Mouse (Mus musculus) lung, adult 18-20 months (tissue): ENCODE measurements at regions not wholly inside any gene's neighbourhood (a gene's known extent, or its start where the extent isn't known, plus 50 kb on each side); places are given as distances from the start of the nearest gene placed in this dataset.
"Not testable (repeated sequence)": the region's sequence is repeated elsewhere in the genome, so short reads cannot be mapped to it uniquely, and the experiment has no call there.

ENCODE experiments used
- DNase-seq, 2 experiments: peaks; one replicate each; pipeline ENCODE4 v3.0.0; 2022; ENCODE audit warnings: mixed read lengths in 2 of 2

DNA sequence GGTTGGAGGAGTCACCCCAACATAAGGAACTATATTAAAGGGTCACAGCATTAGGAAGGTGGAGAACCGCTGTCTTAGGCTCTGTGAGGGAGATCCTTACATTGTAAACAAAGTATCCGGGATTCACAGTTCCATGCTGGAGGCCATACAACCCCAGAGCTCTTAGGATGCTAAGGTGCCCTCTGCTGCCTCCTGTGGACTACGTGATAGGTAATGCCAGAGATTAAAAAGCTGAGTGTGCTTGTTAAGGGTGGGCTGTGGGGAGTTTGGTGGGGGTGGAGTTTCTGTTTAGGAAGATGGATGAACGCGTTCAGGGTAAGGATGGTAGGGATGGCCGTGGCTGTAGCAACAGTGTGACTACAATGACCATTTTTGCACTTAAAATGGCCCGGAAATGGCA, 148.4 kb upstream of the Ubl3 start:
- no peak for DNase-seq

DNA sequence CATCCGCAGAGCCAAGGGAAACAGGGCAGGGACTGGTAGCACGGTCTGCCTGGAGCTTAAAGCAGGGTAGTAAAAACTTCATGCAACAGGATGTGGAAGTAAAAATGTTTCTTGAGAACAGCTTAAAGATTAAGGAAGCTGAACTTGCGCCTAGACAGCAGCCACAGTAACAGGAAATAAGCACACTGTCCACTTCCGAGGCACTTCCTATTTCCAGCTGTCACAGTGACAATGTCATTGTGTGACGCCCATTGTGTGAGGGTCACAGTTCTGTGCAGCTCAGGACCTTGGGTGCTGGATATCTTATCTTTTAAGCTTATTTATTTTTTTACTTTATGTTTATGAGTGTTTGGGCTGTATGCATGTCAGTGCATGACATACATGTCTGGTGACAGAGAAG, 147.7 kb upstream of the Ubl3 start:
- no peak for DNase-seq

DNA sequence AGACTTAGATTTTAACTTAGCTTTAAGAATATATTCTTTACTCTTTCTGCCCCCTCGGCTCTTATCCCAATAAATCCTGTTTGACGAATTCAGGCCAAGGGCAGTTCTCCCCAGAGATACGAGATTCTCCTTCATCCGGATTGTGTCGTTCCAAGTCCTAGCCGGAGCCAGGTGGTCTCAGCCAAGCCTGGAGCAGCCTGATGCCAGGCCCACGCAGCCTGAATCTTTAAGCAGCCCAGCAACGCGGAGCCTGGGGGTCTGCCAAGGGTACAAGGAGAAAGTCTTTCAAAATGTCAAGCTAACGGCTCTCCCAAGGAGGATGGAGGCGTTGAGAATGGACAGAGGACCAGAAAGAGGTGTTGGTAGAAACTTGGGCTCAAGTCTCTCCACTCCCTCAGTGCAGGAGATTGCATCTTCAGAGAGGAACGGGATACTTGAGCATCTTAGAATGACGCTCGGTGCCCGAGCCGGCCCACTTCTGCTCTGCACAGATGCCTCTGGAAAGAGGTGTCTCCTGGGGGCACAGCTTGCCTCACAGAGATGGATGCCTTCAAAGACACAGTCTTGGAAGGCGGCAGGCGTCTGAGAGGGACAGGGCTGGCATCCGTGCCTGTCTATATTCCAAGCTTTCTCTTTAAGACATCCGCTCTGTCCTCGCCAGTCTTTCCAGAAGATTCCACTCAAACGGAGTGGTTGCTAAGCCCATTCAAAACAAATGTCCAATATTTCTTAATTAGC, 145.2 kb upstream of the Ubl3 start:
- no peak for DNase-seq

DNA sequence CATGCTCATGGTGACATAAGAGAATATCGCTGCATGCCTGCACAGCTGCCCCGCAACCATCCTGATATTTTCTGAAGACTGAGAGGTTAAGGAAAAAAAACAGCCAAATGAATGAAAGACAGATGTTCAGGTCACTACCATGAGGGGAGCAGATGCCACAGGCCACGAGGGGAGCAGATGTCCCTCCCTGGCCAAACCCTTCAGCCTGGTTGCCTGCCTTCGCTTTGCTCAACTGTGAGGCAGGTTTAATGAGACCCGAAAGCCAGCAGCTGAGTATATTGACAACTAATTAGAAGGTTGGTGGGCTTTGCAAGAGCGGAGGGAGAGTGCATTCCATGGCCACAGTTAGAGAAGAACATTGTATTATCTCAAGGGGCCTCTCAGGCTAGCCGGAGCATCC, 141.8 kb upstream of the Ubl3 start:
- DNase-seq, result no peak

DNA sequence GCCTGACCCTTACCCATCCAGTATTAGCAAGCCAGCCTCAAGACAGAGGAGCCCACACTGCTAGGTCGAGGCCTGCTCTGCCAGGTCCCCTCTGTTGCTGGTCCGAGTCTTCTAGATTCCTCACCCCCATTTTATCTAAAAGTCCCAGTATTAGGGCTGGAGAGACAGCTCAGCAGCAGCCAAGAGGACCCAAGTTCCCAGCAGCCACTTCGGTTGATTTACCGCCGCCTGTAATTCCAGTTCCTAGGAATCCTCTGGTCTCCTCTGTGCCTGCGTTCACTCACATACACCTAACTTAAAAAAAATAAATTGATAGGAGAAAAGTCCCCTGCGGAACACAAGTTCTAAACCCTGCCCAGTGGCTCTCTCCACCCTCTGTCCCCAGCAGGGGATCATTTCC, 138.9 kb upstream of the Ubl3 start:
- no peak for DNase-seq

DNA sequence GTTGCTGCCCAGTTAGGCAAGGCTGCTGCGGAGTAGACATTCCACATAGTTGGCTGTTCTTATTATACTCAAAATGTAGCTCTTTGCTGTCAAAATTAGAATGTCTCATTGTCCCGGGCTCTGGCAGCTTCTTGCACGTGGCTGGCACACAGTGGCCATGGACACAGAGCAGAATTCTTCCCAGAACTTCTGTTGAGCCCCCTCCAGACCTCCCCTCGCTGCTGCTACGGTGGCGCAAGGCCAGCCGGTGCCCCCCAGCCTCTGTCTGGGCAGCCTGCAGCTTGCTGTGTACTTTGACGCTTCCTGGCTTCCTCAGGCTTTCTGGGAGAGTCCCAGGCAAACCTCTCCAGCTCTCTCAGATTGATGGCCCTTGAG, 138.2 kb upstream of the Ubl3 start:
- no peak for DNase-seq

DNA sequence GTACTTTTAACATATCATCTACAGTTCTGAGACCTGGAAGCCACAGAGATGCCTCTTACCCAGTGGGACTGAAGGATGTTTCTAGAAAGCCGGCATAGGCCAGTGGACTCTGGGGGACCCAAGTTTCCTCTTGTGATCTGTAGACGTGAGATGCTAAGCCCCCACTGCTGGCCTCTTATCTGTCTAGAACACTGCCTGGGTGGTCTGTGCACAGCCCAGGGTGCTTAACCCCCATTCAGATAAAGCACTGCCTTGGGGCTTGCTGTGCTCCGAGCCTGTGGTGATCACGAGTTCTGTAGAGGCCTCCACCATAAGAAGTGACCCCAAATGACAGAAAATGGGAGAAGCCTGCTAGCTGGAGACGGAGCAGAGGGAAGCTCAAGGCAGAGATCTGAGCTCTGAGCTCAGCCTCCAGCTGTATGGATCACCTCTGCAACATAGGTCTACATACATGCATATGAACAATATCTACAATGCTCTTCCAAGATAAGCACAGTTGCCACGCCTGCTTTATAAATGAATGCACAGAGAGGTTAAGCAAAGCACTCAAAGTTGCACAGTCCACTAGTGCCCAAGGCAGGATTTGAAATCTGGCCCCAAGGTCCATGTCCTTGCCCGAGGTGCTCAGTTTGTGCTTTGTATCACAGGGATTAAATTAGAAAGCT, 137.7 kb upstream of the Ubl3 start:
- DNase-seq, result no peak

DNA sequence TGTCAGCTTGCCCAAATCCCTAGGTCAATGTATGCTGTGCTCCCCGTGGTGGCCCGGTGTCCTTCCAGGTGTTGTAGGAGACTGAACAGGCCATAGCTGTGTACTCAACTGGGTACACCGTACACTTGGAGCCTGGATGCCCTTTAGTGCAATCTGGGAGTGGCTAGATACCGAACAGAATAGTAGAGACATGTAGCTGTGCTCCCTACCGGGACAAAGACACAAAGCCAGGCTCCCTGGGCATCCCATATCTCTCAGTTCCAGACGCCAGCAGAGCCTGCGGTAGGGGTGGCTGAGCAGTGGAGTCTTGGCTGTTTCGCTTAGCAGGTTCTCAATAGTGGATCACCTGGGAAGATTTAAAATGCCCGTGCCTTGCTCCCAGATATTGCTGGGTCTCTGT, 136.7 kb upstream of the Ubl3 start:
- no peak for DNase-seq

DNA sequence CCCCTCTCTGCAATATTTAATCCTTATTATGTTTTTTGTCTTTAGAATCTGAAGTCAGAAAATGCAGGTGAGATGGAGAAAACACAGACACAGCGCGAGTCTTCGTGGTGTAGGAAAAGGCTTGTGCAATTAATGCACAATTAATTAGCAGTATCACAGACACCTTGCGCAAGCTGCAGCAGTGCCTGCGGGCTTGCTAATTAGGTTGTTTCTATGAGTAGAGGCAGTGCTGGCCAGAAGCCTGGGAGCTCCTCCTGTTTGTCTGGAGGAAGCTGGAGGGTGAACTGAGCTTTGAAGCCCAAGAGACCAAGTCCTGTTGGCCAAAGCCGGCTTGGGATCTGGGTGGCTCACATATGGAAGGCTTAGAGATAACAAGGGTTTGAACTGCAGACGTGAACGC, 135.9 kb upstream of the Ubl3 start:
- DNase-seq, result no peak

DNA sequence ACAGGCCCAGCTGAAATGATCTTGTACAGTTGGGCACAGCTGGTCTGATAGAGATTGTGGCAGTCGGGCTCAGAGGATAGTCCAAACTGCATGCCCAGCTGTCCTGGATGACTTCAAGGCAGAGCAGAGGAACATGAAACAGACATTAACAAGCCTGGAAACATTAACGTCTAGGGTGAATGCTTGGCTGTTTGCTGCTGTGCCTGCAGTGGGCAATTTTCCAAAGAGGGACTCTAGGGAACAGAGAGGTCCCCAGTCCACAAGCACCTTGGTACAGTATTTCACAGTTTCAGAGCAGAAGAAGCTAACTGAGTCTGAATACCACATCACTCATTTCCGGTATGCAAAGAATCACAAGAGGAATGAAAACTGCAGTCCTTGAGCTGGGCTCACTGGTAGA, 135.2 kb upstream of the Ubl3 start:
- no peak for DNase-seq

DNA sequence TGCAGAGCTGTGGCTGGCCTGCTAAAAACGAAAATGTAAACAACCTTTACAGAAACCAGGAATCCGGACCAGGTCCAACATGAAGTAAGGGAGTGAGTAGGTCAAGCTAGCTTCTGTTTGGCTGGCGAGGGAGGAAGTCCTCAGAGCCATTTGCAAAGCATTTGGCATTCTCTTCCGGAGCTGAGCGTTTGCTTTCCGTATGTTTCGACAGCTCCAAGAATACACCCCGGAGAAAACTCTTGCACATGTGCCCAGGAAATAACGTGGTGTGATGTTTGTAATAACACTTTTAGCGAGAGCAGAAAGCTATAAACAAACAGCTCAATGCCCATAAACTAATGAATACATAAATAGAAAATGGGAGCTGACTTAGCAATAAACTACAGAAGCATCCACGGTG, 131.6 kb upstream of the Ubl3 start:
- DNase-seq, result no peak

DNA sequence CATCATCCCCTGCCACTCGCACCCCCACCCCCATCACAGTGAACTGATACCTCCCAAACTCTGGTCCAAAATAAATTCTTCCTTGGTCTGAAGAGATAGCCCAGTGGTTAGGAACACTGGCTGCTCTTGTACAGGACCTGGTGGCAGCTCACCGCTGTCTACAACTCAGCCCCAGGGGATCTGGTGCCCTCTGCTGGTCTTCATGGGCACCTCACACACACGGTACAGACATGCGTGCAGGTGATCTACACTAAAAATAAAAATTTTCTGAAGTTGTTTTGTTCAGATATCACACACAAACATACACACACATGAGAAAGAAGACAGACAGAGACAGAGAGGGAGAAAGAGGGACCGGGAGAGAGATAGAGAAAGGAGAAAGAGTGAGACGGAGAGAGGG, 130.0 kb upstream of the Ubl3 start:
- DNase-seq, result no peak

DNA sequence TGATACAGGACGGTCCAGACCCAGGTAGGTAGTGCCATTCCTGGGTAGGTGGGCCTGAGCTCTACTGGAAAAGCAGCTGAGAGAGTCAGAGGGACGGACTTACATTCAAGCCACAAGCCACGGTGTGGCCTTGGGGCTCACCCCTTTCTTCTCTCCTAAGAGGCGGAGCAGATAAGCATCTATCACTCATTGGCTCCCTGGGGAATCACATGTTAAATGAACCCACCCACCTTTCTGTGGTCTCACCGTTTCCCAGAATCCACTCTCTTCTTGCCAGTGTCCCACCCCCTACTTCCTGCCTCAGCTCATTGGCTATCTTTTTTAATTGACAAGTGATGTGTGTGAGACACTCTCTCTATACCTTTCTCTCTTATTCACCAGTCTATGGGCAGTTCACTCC, 127.8 kb upstream of the Ubl3 start:
- DNase-seq, result no peak

DNA sequence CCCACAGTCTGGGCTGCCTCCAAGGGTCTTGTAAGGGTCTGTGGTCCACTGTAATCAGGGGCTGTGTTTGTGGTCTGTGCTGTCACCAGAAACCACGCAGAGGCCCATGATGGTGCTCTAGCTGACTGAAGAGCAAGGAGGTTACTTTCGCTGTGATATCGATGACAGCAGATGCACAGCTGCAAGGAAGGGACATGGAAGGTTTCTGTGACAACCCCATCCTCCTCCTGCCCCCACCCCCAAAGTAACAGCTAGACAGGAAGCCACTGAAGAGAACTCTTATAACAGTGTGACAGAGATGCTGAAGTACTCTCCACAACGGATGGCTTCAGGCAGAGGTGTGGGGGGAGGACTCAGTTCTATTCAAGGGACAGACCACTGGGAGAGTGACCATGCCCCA, 127.0 kb upstream of the Ubl3 start:
- no peak for DNase-seq

DNA sequence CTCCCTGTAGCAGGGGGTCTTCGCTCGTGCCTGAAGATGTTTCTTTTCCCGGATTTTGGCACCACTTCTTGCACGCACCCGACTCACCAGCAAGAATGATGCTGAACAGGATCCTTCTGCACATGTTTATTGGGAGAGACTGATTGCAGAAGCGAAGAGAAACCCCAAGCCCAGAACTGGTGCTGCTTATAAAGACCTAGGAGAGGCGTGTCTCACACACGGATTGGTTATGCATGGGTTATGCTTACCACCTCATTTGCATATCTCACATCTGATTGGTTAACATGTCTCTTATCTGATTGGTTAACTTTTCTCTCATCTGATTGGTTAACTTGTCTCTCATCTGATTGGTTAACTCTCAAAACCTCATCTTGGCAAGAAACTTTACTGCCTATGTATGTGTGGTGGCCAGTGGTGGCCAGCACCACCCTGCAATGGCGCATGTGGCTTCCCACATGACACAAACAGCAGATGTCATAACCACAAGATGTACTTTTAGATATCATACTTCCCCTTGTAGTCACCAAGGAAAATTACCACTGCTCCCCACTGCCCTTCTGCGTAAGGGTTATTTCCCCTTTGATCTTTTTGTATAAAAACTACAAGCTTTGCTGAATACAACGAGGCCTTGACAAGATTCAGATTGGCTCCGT, 125.8 kb upstream of the Ubl3 start:
- DNase-seq, result not testable (repeated sequence)

DNA sequence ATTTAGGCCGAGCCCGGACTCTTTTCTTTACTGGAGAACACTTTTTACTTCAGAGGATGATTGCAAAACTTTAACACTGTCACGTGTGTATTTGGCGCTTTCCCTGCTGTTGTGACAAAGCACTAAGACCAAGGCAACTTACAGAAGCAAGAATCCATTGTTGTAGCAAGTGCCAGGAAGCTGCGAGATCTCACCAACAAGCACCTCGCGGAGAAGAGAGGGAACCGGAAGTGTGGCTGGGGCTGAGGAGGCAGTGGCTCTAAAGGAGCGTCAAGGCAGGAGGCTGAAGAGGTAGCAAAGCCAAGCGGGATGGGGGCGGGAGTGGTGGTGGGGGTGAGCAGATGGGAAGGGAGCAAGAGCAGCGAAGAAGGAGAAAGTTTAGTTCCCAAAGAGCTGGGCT, 121.7 kb upstream of the Ubl3 start:
- DNase-seq, result no peak

DNA sequence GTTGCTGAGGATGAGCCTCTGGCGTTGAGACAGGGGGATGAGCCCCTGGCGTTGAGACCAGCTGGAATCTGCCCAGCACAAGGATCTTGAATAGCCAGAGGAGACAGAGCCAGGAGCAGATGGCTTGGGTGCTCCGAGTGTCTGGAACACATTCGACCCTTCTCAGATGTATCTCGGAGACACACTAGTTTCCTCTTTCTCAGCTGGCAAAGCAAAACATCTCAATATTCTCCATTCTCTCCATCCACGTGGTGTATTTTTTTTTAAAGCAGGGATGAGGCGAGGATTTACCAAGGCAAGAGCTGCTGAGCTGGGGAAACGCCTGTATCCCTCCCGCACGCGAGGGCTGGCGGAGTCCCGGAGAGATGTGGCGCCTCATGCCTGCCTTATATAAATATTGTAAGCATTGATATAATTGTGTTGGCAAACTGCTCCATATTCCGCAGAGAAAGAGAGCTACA, 109.7 kb upstream of the Ubl3 start:
- no peak for DNase-seq

DNA sequence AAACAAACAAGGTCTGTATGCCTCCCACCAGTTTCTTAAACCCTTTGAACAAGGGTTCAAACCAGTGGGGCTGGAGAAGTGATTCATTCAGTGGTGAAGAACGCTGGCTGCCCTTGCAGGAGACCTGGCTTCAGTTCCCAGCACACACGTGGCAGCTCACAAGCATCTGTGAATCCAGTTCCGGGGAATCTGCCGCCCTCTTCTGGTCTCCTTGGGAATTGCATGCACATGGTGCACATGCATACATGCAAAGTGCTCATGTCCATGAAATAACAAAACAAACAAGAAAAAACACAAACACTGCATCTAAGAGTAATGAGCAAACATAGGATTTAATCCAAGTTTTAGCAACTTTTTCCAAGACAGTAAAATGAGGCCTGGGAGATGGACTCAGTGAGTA, 108.5 kb upstream of the Ubl3 start:
- no peak for DNase-seq

DNA sequence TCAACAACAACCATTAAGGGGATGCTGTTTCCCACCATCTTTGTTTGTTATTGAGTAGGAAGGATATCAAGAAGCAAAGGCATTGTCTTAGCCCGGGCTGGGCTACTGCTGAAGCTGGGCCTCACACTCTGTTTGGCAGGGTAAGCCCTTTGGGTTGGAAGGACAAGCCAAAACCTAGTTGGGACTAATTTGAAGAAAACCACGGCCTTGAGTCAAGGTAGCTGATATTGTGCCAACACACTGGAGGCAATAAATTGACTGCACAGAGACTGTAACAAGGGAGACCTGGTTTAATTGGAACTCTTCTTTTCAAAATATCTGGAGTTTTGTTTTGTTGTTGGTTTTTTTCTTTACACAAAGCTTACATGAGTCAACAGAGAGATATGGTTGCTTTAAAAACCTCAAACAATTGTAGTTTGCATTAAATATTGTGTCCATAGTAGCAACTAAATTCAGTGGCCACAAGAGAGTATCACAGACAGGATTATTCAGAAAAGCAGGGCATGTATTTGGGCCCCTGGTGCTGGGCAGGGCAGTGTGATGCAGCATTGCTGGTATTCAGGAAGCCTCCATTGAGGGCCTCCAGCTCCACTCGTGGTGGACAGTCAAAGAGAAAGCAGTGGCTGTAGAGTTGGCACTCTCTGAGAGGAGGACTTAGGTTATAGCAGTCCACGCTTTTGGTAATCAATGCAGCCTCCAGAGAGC, 105.5 kb upstream of the Ubl3 start:
- DNase-seq, result no peak

DNA sequence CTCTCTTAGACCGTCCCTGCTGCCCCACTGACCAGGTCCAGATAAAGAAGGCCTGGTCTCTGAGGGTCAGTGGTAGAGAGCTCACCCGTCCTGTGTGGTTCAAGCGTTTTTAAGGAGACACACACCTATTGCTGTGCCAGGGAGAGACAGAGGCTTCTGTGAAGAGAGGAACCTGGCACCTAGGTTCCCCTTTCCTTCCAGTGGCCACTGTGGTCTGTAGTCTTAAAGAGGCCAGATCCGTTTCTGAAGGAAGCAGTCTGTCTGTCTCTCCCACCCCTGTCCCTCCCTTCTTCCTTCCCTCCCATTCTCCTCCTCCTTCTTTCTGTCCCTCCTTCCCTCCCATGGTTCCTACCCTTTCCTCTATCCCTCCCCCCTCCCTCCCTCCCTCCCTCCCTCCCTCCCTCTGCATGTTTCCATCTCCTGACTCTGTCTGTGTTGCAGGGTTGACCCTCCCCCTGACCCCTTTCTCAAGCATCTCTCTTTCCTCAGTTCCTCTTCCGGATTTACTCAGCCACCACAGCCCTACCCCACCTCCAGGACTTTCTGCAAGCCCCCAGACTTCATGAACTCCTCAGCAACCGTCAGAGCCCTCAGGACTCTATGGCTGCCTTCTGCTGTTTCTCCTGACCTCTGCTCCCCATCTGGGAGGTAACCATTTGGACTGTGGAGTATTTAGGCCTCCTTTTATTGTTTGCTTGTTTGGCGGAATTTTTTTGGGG, 100.1 kb upstream of the Ubl3 start:
- peak in 1 of 2 experiments; percentile 23 for DNase-seq

DNA sequence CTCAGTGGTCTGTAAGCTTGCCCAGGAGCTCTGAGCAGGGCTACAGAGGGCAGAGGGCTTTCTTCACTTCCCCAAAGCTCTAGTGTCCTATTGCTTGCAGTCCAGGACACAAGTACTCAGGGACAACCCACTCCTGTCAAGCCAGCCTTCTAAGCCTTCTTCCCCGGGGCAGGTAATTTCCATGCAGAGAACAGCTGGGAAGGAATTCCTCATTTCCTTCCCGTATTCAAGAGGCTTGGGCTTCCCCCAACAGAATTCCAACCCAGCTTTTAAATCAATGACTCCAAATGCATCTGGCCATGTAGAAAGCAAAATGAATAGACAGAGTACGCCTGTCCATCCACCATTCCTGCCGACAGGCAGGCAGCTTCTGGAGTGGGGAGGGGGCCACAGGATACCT, 99.1 kb upstream of the Ubl3 start:
- no peak for DNase-seq

DNA sequence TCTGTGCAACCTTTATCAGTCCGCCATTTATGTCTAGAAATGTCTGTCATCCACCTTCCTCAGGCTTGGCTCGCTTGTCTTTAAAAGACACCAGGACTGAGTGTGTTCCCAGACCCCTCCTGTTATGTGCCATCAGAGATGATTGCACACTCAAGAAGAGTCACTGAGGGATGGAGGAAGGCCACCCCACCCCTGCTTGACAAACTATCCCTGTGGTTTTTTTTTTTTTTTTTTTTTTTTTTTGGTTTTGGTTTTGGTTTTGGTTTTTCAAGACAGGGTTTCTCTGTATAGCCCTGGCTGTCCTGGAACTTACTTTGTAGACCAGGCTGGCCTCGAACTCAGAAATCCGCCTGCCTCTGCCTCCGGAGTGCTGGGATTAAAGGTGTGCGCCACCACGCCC, 97.0 kb upstream of the Ubl3 start:
- not testable (repeated sequence) for DNase-seq

DNA sequence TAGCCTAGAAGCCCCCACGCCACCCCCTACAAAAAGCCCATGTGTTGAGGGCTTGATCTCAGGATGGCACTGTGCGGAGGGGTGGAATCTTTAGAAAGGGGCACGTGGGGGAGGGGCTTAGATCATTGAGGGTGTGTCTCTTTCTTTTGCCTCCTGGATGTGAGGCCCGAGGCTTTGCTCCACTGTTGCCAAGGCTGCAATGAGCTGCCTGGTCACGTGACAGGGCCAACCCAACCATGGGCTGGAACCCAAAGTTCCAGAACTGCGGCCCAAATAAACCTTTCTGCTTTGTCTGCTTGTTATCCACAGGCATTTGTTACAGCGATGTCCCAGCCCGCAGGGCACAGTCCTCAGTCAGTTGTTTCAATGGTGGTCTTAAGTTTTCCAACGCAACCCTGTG, 96.5 kb upstream of the Ubl3 start:
- no peak for DNase-seq
